Mouse (Mus musculus): Measurements from ENCODE around the gene Gpr31b. TPM values are rescaled to one million over a fixed set of nuclear protein-coding genes. Genes with fewer than 3 reads are reported as not detected.
"Not testable (repeated sequence)": the region's sequence is repeated elsewhere in the genome, so short reads cannot be mapped to it uniquely, and the experiment has no call there.

Gene Gpr31b
- under 1 TPM in 1 of 4 experiments, not detected in 3; 0.42 TPM for total RNA-seq (2022)

DNA sequence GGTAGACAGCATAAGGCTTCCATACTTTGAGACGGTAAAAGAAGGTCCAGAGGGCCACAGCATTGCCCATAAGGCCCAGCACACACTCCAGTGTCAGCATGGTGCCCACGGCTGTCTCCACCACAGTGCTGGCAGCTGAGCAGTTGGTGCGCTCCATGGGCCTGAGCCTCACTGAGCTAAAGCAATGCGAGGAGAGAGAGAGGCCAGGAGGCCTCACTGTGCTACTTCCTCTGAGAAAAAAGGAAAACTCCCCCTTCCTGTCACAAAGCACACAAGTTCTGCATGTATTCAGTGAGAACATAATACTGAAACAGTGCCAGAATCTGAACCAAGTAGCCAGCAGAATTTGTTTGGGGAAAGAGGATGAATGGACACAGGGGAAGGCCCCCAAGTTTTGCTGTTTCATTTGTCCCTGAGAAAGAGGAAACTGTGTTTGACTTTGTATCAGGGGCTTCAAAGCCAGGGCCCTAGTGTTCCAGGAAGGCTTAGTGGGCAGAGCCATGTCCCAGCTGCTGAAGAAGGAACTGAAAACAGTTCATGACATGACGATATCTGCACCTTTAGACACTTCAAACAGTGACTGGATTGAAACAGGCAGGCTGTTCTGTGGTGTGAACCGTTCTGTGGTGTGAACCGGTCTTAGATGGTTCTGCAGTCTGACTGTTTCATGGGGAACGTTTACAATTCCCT, at the start of gene Gpr31b:
Gene Gpr31b (minus strand): TSS at position 173 of the 690 bp plus-strand sequence.
- DNase-seq (ENCODE audit: low spot score in 2 of 2): not testable (repeated sequence)

DNA sequence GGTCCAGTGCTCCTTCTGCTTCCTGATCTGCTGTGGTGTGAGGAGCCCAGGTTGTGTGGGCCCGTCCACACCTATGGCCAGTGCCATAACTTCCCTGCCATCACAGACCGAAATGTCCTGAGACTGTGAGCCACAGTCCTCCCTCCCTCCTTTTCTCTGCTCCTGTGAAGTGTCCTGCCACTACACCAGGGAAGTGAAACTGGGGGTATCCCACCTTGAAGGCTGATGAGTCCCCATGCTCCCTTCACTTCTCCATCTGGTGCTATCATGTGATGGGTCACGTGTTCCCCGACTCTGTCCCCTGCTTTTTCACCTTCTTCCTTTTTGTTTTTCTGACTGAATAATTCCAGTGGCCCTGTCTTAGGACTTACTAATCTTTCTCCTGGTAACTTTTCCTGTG, 40.9 kb upstream of the Gpr31b start:
- not testable (repeated sequence) for DNase-seq (ENCODE audit: low spot score in 2 of 2)

DNA sequence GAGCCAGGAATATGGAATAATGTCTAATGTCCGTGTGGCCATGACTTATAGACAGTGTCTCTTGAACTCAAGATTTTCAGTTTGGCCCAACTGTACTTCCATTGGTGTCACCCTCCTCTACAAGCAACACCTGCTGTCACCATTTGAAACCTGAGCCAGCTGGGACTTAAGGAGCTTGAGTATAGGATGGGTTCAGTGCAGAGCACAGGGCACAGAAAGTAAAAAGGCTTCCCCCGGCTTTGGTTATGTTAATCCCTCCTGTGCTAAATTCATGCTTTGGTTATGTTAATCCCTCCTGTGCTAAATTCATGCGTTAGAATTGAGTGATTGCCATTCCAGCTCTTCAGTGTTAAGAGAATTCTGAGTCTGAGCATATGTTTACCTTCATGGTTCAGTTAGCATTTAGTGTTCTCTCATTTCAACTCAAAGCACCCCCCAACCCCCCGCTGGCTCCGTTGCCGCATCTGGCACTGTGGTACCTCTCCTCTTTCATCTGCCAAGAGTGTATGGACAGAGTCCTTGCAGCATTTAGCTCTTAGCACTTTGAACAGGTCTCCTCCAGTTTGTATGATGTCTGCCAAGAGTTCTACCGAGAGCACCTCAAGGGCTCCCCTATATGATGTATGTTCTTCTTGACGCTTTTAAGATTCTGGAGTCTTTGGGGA, 40.1 kb upstream of the Gpr31b start:
- DNase-seq (ENCODE audit: low spot score in 2 of 2): not testable (repeated sequence)

DNA sequence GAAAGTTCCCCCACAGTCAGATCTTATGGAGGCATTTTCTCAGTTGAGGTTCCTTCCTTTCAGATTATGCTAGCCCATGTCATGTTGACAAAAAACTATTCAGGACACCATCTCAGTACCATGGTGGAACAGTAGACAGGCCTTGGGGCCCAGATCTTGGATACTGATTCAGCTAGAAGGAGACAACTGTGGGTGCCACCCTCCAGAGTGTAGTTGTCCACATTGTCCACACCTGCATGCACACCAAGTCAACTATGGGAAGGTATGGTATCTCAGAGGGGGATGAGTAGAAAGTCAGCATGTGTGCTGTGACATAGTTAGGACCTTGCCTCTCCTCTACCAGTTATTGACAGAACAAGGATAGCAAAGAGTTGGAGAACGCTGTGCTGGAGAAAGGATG, 39.4 kb upstream of the Gpr31b start:
- not testable (repeated sequence) for DNase-seq (ENCODE audit: low spot score in 2 of 2)

DNA sequence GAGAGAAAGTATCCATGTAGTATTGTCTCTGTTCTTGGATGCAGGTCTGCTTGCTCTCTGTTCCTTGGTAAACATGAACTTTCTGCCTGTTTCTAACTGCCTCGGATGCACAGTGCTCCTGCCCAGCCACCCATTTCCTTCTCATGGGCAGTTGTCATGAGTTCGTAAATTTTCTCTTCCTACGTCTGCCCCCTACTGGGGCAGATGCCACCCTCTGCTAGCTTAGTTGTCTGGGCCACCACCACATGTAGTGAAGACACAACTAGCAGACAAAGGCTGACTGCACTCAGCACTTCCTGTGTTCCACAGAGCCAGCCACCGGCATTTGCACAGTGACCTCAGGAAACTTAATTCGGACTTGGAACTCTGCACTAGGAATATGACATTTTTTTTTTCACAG, 17.1 kb upstream of the Gpr31b start:
- DNase-seq (ENCODE audit: low spot score in 2 of 2): not testable (repeated sequence)

DNA sequence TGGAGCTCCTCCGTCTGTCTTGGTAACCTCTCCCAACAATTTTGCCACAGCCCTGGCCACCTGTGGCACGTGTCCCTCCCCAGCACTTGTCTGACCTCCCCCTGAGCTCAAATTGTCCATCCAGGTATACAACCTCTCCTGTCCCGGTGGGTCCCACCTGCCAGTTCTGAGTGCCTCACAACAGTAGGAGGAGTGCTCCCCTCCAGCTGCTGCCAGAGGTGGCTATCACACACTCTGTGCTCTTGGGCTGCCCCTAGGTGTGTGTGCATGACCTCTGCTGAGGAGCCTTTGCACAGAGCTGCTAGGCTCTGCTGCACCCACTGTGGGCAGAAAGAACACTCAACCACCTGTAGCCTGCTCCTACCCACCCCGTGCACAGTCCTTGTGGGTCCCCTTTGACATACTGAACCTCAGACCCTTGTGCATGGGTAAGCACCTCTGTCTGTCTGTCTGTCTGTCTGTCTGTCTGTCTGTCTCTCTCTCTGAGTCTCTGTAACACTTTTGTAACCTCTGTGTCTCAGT, 15.8 kb upstream of the Gpr31b start:
- DNase-seq (ENCODE audit: low spot score in 2 of 2): not testable (repeated sequence)

DNA sequence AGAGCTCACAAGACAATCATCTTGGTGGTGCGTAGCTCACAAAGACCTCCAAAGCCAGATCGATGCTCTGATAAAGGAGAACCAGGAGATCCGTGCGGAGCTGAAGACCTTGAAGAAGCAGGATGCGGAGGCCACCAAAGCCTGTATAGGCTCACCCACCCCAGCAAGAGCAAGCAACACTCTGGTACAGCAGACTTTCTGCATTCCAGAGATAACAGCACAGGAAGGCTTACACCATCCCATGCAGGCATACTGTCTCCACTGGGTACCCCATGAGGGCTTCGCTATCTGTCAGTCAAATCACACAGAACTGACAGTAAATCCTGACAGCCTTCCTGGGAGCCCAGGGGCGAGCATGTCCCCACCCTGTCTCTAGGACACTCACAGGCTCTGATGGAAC, 10.8 kb upstream of the Gpr31b start:
- DNase-seq (ENCODE audit: low spot score in 2 of 2): not testable (repeated sequence)

DNA sequence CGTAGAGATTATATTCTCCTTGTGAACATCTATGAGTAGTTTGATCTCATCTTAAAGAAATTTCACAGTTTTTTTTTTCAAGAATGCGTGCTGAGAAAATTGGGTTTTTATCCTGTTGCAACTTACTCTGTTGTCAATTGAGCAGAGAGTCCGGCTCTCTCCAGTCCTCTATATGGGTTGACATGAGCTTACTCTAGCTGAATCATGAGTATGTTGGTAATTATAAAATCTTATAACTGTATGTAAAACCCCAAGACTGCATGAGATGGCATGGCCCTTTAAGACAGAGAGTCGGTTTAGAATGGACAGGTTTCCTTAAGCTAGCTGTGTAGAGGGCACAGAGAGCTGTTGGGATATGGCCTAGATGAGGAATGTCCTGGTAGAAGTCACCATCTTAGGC, 8.7 kb upstream of the Gpr31b start, which contains the start of gene Tcp10b:
Gene Tcp10b (plus strand): TSS at position 301 of the 400 bp plus-strand sequence.
- not testable (repeated sequence) for DNase-seq (ENCODE audit: low spot score in 2 of 2)

DNA sequence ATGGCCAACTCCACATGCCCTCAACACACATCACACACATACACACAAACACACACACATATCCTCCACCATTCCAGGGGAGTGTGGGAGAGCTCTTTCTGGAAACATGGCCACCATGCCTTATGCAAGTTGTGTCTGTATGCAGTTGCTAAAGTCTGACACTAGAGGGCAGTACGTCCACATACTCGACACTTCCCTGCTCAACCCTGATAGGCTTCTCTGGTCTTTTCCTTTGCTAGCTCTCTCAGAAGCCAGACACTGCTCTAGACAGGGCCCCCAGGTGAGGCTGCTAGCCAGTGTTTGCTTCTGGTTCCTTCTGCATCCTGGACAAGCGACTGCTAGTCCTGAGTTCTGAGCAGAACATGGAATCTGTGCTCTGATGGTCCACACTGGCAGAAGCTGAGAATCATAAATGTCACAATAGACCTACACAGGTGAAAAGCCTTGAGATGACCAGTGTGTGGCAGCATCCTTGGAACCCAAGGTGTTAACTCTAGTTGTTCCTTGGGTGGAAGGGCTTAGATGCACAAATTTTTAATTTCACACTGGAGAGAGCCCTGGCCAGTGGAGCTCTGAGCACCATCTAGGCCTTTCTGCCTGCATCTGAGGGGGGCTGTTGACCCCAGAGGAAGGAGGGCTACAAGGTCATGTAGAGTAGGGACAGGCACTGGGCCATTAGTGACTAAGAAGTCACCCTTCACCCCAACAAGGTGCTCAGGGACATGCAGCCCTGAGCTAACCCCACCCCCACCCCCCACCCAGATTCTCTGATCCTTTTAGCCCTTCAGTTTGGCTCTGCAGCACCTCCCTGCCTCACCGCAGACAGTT, 8.0 kb downstream of the Gpr31b start:
- DNase-seq (ENCODE audit: low spot score in 2 of 2): peak; percentile 29 to 43

DNA sequence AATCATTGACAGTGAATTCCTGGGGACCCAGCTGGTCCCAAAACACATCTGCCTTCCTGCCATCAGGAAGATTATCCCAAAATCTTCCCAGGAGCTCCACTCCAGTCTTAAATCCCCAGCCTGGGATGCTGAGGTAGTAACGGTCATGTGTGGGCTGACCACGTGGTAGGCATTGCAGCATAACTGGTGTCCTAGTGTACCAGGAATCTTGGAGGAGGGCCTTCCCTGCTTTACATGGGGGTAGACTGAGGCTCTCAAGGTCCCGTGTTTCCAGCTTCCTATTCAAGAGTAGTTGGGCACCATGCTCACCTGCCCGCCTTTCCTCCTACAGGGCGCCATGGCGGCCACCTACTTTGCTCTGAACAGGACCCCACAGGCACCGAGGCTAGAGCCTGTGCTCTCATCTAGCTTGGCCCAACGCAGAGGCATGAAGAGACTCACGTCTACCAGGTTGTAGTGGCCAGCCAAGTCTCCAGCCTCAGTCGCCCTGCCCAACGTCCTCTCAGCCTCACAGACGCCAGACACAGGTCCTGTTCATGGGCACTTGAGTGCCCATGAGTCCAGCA, 15.4 kb downstream of the Gpr31b start:
- not testable (repeated sequence) for DNase-seq (ENCODE audit: low spot score in 2 of 2)

DNA sequence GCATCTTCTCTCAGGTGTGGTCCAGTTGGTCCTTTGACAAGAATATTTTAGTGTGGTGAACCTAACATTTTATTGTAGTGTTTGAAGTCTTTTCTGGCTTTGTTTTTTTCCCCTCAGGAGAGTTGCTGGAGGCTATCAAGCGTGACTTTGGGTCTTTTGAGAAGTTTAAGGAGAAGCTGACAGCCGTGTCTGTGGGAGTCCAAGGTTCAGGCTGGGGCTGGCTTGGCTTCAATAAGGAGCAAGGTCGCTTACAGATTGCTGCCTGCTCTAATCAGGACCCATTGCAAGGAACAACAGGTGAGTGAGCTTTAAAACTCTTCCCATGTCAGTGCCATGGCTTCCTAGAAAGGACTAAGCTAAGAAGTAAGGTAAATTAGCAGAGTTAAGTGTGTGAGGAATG, 38.8 kb downstream of the Gpr31b start:
- no peak for DNase-seq (ENCODE audit: low spot score in 2 of 2)

DNA sequence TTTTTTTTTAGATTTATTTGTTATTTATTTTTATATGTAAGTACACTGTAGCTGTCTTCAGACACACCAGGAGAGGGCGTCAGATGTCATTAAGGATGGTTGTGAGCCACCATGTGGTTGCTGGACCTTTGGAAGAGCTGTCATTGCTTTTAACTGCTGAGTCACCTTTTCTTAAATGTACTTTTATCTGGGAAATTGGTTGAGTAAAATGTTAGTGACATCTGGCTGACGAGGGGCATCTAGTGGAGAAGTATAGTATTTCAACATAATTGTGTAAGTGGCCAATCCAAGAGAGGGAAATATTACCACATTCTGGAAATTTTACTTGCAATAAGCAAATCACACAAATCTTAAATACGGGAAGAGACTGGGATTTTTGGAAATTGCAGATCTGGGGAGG, 42.2 kb downstream of the Gpr31b start:
- no peak for DNase-seq (ENCODE audit: low spot score in 2 of 2)

DNA sequence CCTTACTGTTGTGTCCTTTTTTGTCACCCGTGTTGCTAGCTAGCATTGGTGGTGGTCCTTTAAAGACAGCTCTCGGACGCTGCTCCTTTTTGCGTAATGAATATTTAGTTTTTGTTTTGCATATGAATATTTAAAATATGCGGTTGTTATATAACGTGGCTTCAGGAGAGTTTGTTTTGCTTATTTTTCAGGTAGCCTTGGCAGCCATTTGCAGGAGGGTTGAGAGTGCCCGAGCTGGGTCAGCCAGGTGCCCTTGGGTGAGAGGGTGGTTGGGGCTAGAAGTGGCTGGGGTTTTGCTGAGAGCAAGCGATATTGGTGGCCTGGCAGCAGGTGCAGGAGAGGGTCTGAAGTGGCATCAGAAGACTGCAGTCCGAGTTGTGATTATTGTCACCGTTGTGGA, 43.6 kb downstream of the Gpr31b start:
- DNase-seq (ENCODE audit: low spot score in 2 of 2): no peak

DNA sequence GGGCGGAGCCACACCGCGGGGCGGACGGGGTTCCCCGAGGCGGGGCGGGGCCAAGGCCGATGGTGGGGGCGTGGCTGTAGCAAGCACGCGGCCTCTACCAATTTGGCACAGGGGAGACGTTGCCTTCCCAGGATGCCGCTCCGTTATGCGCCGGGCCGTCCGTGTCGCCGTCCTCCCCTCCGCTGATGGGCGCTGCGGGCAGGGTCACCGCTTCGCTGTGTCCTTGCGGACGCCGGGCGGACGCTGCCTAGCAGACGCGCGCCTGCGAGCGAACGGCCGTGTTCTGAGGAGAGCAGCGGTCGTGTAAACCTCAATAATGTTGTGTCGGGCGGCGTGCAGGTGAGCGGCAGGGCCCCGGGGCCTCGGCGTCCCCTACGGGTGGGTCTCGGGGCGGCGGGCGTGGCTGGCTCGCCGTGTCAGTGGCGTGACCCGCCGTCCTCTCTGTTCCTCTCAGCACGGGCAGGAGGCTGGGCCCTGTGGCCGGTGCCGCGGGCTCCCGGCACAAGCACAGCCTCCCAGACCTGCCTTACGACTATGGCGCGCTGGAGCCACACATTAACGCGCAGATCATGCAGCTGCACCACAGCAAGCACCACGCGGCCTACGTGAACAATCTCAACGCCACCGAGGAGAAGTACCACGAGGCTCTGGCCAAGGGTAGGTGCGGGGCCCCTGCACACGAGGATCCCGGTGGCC, 44.2 kb downstream of the Gpr31b start:
- DNase-seq (ENCODE audit: low spot score in 2 of 2): peak; percentile 94 to 97

DNA sequence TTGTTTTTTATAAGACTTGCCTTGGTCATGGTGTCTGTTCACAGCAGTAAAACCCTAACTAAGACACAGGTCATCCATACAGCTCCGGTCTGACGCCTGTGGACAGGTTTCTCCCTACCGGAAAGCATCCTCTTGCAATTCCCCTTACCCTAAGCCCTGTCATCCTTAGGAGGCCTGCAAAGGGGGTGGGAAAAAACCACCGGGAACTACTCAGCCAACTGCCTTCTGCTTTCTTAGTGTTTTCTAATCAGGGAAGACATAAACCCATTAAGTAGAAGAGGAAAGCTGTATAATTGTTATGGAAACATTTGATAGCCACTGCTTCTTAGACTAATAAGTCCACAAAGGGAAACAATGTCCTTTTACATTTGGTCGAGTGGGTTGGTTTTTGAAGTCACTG, 45.1 kb downstream of the Gpr31b start:
- DNase-seq (ENCODE audit: low spot score in 2 of 2): no peak

DNA sequence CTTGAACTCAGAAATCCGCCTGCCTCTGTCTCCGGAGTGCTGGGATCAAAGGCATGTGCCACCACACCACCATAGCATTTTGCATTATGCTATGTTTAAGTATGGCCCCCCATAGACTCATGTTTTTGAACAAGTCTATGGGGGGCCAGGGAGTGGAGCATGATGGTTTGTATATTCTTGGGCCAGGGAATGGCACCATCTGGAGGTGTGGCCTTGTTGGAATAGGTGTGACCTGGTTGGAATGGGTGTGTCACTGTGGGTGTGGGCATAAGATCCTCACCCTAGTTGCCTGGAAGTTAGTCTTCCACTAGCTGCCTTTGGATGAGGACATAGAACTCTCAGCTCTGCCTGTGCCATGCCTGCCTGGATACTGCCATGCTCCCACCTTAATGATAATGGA, 45.5 kb downstream of the Gpr31b start, which contains the start of gene Sod2:
Gene Sod2 (plus strand): TSS at position 301 of the 400 bp plus-strand sequence.
- DNase-seq (ENCODE audit: low spot score in 2 of 2): not testable (repeated sequence)

DNA sequence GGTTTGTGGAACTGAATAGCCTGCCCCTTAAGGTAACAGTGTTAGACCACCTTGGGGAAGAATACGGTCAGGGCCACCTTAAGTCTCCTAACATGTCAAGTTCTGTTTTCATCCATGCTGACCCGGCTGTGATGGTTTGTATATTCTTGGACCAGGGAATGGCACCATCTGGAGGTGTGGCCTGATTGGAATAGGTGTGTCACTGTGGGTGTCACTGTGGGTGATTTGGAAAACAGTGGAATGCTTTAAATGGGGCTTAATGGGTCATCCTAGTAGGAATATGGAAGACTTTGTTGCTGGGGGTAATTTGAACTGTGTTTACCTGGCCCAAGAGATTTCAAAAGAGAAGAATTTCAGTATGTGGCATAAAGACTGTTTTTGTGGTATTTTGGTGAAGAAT, 47.7 kb downstream of the Gpr31b start:
- not testable (repeated sequence) for DNase-seq (ENCODE audit: low spot score in 2 of 2)

DNA sequence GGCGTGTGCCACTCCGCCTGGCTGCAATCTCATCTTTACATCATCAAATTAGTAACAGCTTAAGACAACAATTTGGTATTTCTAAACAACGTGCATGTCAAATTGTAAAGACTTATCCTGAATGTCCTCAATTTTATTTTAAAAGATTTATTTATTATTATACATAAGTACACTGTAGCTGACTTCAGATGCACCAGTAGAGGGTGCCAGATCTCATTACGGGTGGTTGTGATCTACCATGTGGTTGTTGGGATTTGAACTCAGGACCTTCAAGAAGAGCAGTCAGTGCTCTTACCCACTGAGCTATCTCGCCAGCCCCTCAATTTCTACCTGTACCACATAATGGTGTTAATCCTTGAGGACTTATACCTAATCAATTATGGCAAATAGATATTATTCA, 49.9 kb downstream of the Gpr31b start:
- not testable (repeated sequence) for DNase-seq (ENCODE audit: low spot score in 2 of 2)
